16 mouse cellular contexts compared by ENCODE assay signal in the genomic region with DNA sequence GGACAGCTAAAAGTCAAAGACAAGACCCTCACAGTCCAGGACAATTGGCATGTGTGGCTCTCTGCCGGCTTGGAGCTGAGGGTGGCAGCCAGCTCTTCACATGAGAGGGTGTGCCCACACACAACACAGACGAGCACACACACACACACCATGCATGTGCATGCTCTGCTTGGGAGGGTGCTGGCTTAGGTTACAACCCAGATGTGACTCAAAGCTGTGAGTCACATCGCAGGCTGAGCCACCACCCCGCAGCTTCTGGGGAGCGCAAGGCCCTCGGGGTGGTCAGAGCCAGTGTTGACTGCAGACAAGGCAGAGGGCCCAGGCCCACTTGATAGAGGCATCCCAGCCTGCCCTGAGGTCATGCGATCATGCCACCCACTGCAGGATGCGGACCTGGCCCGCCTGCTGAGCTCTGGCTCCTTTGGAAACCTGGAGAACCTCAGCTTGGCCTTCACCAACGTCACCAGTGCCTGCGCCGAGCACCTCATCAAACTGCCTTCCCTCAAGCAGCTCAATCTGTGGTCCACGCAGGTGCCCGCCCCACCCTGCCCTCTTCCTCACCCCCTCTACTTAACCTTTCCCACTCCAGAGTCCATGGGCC. TPM values are rescaled to one million over a fixed set of nuclear protein-coding genes. Genes with fewer than 3 reads are reported as not detected.
DNase-seq lines count a peak whose midpoint lies in the region; ATAC-seq and TF ChIP-seq lines count a peak whose summit lies in the region.
"Had no signal": no experiment of that assay in that cellular context is flagged by ENCODE, and none has a peak within 500 bp of the region (broad histone marks: within the 10 kb centered on the region; RNA-seq: fewer than 3 reads in every experiment).

No protein-coding gene starts in this region.

- H3K27ac ChIP-seq in lung, postnatal 0 days (ENCODE audit: low read length), result no peak overlapping the region
- H3K27ac ChIP-seq: embryonic facial prominence, embryonic 15.5 days; neural tube, embryonic 12.5 days had no signal

- H3K4me2 ChIP-seq in lung, postnatal 0 days (replicated peaks; ENCODE audit: low read depth, low read length), result no peak overlapping the region
- H3K4me2 ChIP-seq: embryonic facial prominence, embryonic 15.5 days; heart, embryonic 11.5 days; hindbrain, embryonic 15.5 days; neural tube, embryonic 12.5 days had no signal

- no peaks in the 10 kb centered on the region for H3K4me1 ChIP-seq in lung, postnatal 0 days (ENCODE audit: insufficient read depth, low read depth, low read length)
- H3K4me1 ChIP-seq: embryonic facial prominence, embryonic 15.5 days had no signal

- no peak overlapping the region for H3K9ac ChIP-seq in lung, postnatal 0 days (replicated peaks; ENCODE audit: low read depth)
- H3K9ac ChIP-seq: embryonic facial prominence, embryonic 15.5 days; hindbrain, embryonic 15.5 days; neural tube, embryonic 12.5 days had no signal

- DNase-seq in frontal cortex, postnatal 25 days (ENCODE audit: low spot score in 2 of 2), result no peak
- no peak for DNase-seq in lung, postnatal 0 days (ENCODE audit: low spot score)
- DNase-seq in lung, postnatal 36 days, result no peak
- peak; percentile 40 for DNase-seq in 416B (ENCODE audit: low read depth)
- peak; percentile 75 for DNase-seq in brain, adult 2 months (ENCODE audit: low read depth, low spot score)
- no peak for DNase-seq in testis, postnatal 10 days (ENCODE audit: low spot score)
- DNase-seq: cerebellum, adult 11 months; kidney, adult 8-10 months; left cerebral cortex, postnatal 4 days had no signal

- H3K4me3 ChIP-seq in lung, postnatal 0 days (ENCODE audit: low read depth, low read length), result no peak overlapping the region
- H3K4me3 ChIP-seq: embryonic facial prominence, embryonic 15.5 days; hindbrain, embryonic 15.5 days; neural tube, embryonic 12.5 days had no signal

- H3K27me3 ChIP-seq in lung, postnatal 0 days (replicated peaks; ENCODE audit: insufficient read depth, low read length), result no peaks in the 10 kb centered on the region
- H3K27me3 ChIP-seq: embryonic facial prominence, embryonic 15.5 days; hindbrain, embryonic 15.5 days; neural tube, embryonic 12.5 days had no signal

- ATAC-seq in frontal cortex, adult (ENCODE audit: low TSS enrichment), result 0 out of 2 replicates have a peak, but pooled peaks have one; percentile 5
- ATAC-seq in lung, postnatal 0 days, result peak; percentile 18; the same call in 1 of the 2 replicates
- no peak for ATAC-seq in megakaryocyte-erythroid progenitor cell, adult 5-6 weeks (replicated peaks; ENCODE audit: low FRiP score, low TSS enrichment, poor library complexity, severe bottlenecking)
- ATAC-seq: CD4-positive, CD25-positive, alpha-beta regulatory T cell, adult 4 months had no signal

- H3K36me3 ChIP-seq in lung, postnatal 0 days (ENCODE audit: insufficient read depth, low read length), result peaks cover 58% of the 10 kb centered on the region

- no peak for TF ChIP-seq EP300 in lung, postnatal 0 days (IDR thresholded peaks at IDR 0.05)

- no peak for TF ChIP-seq CTCF in lung, postnatal 0 days (IDR thresholded peaks at IDR 0.05)

- 91% methylated on average over 14 of the region's 14 CpGs for WGBS in lung, postnatal 0 days

- no peaks in the 10 kb centered on the region for H3K9me3 ChIP-seq in lung, postnatal 0 days (ENCODE audit: low read length)
- H3K9me3 ChIP-seq: embryonic facial prominence, embryonic 15.5 days; hindbrain, embryonic 15.5 days; neural tube, embryonic 12.5 days had no signal

RNA-seq across cellular contexts. Expression of a gene that starts 43.5 kb away (rescaled TPM):
- 3.5 and 3.7 TPM in 2 replicates for polyA plus RNA-seq in lung, postnatal 0 days (2015; fragmentation: Nextera tagmentation; extraction: Ambion mirVana)
- 8.1 and 11.3 TPM in 2 replicates for total RNA-seq in megakaryocyte-erythroid progenitor cell, adult 5-6 weeks (2014; fragmentation: Nextera tagmentation)
- 9.2 and 17.0 TPM in 2 replicates for total RNA-seq in megakaryocyte-erythroid progenitor cell, adult 5-6 weeks (2017)

Comparison
In these comparisons a context has a peak if more than half of its experiments do, and no peak if none do; other contexts are left out.
1. DNase-seq: peak in 416B (single experiment) and brain, adult 2 months (single experiment); none in frontal cortex, postnatal 25 days (0 of 2), lung, postnatal 0 days (single experiment), lung, postnatal 36 days (single experiment) and testis, postnatal 10 days (single experiment).